Mouse (Mus musculus) kidney, embryonic 15.5 days (tissue): ENCODE measurements at regions not wholly inside any gene's neighbourhood (a gene's known extent, or its start where the extent isn't known, plus 50 kb on each side); places are given as distances from the start of the nearest gene placed in this dataset.

ENCODE experiments used
- ATAC-seq: fragments of 200-750 bp; cut with Nextera tagmentation; replicated peaks from 2 replicates; pipeline ENCODE4 v1.8.0; 2017; ENCODE audit warnings: moderate TSS enrichment; ENCODE audit not compliant: low FRiP score
- H3K27ac ChIP-seq: fragments of 300-500 bp; sonication (generic); 2 replicates; pipeline ENCODE4 v1.5.1; 2015; ENCODE audit warnings: mild to moderate bottlenecking, inconsistent platforms
- H3K27me3 ChIP-seq: fragments of 300-500 bp; sonication (generic); 2 replicates; pipeline ENCODE4 v1.6.1; 2015; ENCODE audit warnings: inconsistent platforms
- H3K36me3 ChIP-seq: fragments of 300-500 bp; sonication (generic); 2 replicates; pipeline ENCODE4 v1.6.1; 2015; ENCODE audit warnings: inconsistent platforms
- H3K4me1 ChIP-seq: fragments of 300-500 bp; sonication (generic); 2 replicates; pipeline ENCODE4 v1.6.1; 2015; ENCODE audit warnings: inconsistent platforms
- H3K4me2 ChIP-seq: fragments of 300-500 bp; sonication (generic); 2 replicates; pipeline ENCODE4 v1.6.1; 2015; ENCODE audit warnings: moderate library complexity, mild to moderate bottlenecking, inconsistent platforms
- H3K4me3 ChIP-seq: fragments of 300-500 bp; sonication (generic); replicated peaks from 2 replicates; pipeline ENCODE4 v1.5.1; 2015; ENCODE audit warnings: mild to moderate bottlenecking, inconsistent platforms
- H3K9ac ChIP-seq: fragments of 300-500 bp; sonication (generic); 2 replicates; pipeline ENCODE4 v1.6.1; 2015; ENCODE audit warnings: mild to moderate bottlenecking, inconsistent platforms
- H3K9me3 ChIP-seq: fragments of 300-500 bp; sonication (generic); replicated peaks from 2 replicates; pipeline ENCODE4 v1.6.1; 2016; ENCODE audit warnings: inconsistent platforms
- WGBS: fragments of 180-500 bp; shearing (Covaris S2); methylation state at CpG from one replicate; pipeline ENCODE4 v1.1.7; 2015; ENCODE audit warnings: mixed read lengths; 5-methylcytosine and 5-hydroxymethylcytosine counted together

DNA sequence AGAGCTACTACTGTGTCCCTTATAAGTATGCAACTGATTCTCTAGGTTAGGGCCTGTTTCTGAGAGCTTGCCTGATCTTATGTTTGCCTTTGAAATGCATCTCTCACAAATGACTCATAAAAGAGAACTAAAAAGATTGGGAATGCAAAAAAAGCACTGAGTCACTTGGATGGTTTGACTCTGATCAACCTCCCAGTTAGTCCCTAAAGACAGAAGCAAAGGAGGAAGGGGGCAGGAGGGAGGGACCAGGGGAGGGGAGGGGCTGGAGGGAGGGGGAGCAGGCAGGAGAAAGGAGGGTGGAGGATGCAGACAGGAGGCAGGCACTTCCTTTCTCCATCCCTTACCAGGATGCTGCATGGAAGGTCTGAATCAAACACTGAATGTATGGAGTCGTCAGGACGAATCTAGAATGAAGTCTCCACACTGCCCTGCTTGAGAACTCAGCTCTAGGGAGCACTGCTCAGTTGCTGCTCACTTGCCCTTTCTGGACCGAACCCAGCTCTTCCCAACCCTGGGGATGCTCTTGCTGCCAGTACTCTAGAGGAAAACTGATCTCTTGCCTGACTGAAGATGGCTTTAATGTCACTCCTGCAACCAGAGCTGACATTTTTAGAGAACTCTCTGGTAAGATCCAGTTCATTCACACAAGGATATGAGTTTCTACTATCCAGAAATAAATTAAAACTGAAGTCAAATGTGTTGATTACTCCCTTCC is 201.7 kb downstream of the Hlx start:
- ATAC-seq, result no peak
- H3K36me3 ChIP-seq, result no peaks in the 10 kb centered on the region
- H3K27me3 ChIP-seq, result peaks cover 48% of the 10 kb centered on the region
- no peak overlapping the region for H3K27ac ChIP-seq
- H3K4me3 ChIP-seq, result no peak overlapping the region
- H3K4me1 ChIP-seq, result peaks cover 13% of the 10 kb centered on the region
- no peak overlapping the region for H3K9ac ChIP-seq
- WGBS, result 37% methylated on average over 3 of the region's 3 CpGs
- no peak overlapping the region for H3K4me2 ChIP-seq
- no peaks in the 10 kb centered on the region for H3K9me3 ChIP-seq

DNA sequence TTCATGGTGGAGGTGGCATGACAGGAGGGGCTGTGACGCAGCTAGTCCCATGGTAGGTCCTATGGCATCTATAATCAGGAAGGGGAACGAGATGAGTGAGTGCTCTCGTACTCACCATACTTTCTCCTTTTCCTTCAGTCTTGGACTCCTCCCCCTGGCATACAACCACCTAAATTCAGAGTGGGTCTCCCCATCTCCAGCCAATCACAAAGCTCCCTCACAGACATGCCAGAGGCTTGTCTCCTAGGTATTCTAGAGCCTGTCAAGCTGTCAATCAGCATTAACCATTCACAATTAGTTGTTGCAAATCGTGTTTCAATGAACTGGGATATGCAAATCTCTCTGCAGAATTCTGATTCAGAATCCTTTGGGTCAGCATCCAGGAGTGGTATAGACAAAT is 206.7 kb downstream of the Hlx start:
- H3K9ac ChIP-seq, result no peak overlapping the region
- H3K36me3 ChIP-seq, result no peaks in the 10 kb centered on the region
- no peak overlapping the region for H3K4me2 ChIP-seq
- no peak overlapping the region for H3K4me3 ChIP-seq
- no peak for ATAC-seq
- 89% methylated on average over 4 of the region's 4 CpGs for WGBS
- no peaks in the 10 kb centered on the region for H3K4me1 ChIP-seq
- no peak overlapping the region for H3K27ac ChIP-seq
- peaks cover 26% of the 10 kb centered on the region for H3K27me3 ChIP-seq
- H3K9me3 ChIP-seq, result no peaks in the 10 kb centered on the region

- Histone ChIP-seq H3K27me3 (peaks cover 4% of the 10 kb centered on the region; the same call in 1 of the 2 replicates), H3K9me3 (no peaks in the 10 kb centered on the region), H3K4me3 (no peak overlapping the region), H3K4me1 (peaks cover 12% of the 10 kb centered on the region), H3K27ac (no peak overlapping the region), H3K9ac (no peak overlapping the region), H3K36me3 (no peaks in the 10 kb centered on the region), H3K4me2 (no peak overlapping the region)
- 50% methylated on average over 5 of the region's 5 CpGs for WGBS
- 0 out of 2 replicates have a peak, but pooled peaks have one; percentile 43 for ATAC-seq
Measured at GRCm38 (mm10) chr1:184519551-184519950, 212.9 kb downstream of the Hlx start.

- no peak overlapping the region for H3K27ac ChIP-seq
Measured at GRCm38 (mm10) chr1:184504663-184505062, 227.8 kb downstream of the Hlx start.

GRCm38 (mm10) chr1:184503827-184504355 is 228.5 kb downstream of the Hlx start:
- no peak overlapping the region for H3K9ac ChIP-seq
- no peaks in the 10 kb centered on the region for H3K36me3 ChIP-seq
- 0 out of 2 replicates have a peak, but pooled peaks cover 4% of the 10 kb centered on the region for H3K4me1 ChIP-seq
- WGBS, result 88% methylated on average over 4 of the region's 4 CpGs
- no peak overlapping the region for H3K4me3 ChIP-seq
- H3K27ac ChIP-seq, result no peak overlapping the region
- ATAC-seq, result no peak
- no peaks in the 10 kb centered on the region for H3K9me3 ChIP-seq
- H3K4me2 ChIP-seq, result no peak overlapping the region
- no peaks in the 10 kb centered on the region for H3K27me3 ChIP-seq

More at GRCm38 (mm10) chr1:184504663-184505062, 227.8 kb downstream of the Hlx start:
- no peak overlapping the region for H3K4me3 ChIP-seq
- H3K9me3 ChIP-seq, result no peaks in the 10 kb centered on the region
- no peaks in the 10 kb centered on the region for H3K27me3 ChIP-seq
- WGBS, result 75% methylated on average over 4 of the region's 4 CpGs
- no peak overlapping the region for H3K9ac ChIP-seq
- H3K4me2 ChIP-seq, result no peak overlapping the region
- H3K4me1 ChIP-seq, result no peaks in the 10 kb centered on the region
- H3K36me3 ChIP-seq, result no peaks in the 10 kb centered on the region
- ATAC-seq, result no peak

DNA sequence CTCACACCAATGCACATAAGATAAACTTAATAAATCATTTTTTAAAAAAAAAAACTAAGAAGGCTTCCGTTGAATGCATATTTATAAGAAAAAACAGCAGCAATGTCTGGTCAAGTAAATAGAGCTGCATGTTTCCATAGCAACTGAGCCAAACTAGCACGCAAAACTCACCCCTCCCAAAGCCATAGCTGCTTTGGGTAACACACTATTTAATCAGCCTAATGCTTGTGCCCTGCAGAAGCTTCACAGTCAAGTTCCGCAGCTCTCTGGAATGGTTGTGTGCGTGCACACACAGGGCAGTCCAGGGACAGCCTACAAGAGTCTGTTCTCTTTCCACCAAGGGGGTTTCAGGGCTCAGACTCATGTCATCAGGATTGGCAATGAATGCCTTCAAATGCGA is 231.7 kb downstream of the Hlx start:
- Histone ChIP-seq H3K4me1 (0 out of 2 replicates have a peak, but pooled peaks cover 5% of the 10 kb centered on the region), H3K9me3 (no peaks in the 10 kb centered on the region), H3K4me2 (no peak overlapping the region), H3K36me3 (no peaks in the 10 kb centered on the region), H3K4me3 (no peak overlapping the region), H3K9ac (no peak overlapping the region), H3K27me3 (no peaks in the 10 kb centered on the region), H3K27ac (no peak overlapping the region)
- ATAC-seq, result no peak
- WGBS, result 81% methylated on average over 5 of the region's 5 CpGs

- no peak overlapping the region for H3K9ac ChIP-seq
- H3K36me3 ChIP-seq, result no peaks in the 10 kb centered on the region
- WGBS, result 52% methylated on average over 11 of the region's 11 CpGs
- H3K9me3 ChIP-seq, result no peaks in the 10 kb centered on the region
- no peak overlapping the region for H3K4me3 ChIP-seq
- H3K4me2 ChIP-seq, result no peak overlapping the region
- no peaks in the 10 kb centered on the region for H3K27me3 ChIP-seq
- no peak for ATAC-seq
- no peak overlapping the region for H3K27ac ChIP-seq
- H3K4me1 ChIP-seq, result 0 out of 2 replicates have a peak, but pooled peaks cover 5% of the 10 kb centered on the region
Measured at GRCm38 (mm10) chr1:184498909-184499525, 233.4 kb downstream of the Hlx start.

DNA sequence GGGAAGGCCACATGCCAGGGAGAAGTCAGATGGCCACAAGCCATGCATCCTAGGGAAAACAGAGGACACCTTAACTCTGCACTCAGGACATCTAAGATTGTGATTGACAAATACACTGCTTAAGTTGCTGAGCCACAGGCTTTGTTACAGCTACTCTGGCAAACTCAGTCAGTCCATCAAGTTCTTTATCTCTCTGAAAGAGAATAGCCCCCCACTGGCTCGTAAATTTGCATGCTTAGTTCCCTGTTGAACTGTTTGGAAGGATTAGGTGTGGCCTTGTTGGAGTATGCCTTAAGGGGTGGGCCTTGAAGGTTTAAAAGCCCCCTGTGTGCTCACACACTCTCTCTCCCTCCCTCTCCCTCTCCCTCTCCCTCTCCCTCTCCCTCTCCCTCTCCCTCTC is 235.4 kb downstream of the Hlx start:
- no peak for ATAC-seq

DNA sequence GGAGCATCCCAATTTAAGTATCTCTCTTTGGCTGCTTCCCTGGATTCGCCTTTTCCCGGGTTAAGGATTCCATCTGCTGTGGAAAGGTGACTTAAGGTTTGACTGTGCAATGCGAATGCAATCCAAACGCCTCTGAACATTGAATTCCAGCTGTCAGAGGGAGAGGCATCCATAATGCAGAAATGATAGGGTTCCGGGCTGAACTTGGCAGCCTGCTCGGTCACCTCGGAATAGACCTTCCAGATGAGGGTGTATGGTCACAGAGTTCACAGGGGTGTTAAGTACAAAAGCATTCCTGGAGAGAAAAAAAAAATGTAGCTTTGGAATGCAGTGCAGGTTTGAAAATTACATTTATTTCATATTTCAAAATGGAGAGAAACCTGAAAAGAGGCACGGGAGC is 238.6 kb downstream of the Hlx start:
- H3K4me1 ChIP-seq, result peaks cover 12% of the 10 kb centered on the region
- no peaks in the 10 kb centered on the region for H3K36me3 ChIP-seq
- no peak for ATAC-seq
- no peaks in the 10 kb centered on the region for H3K27me3 ChIP-seq
- no peak overlapping the region for H3K9ac ChIP-seq
- no peaks in the 10 kb centered on the region for H3K9me3 ChIP-seq
- no peak overlapping the region for H3K4me3 ChIP-seq
- WGBS, result 76% methylated on average over 8 of the region's 8 CpGs
- H3K4me2 ChIP-seq, result no peak overlapping the region
- no peak overlapping the region for H3K27ac ChIP-seq

More for the DNA sequence above, 235.4 kb downstream of the Hlx start:
- 58% methylated on average over 1 of the region's 1 CpGs for WGBS
- Histone ChIP-seq H3K36me3 (no peaks in the 10 kb centered on the region), H3K4me1 (0 out of 2 replicates have a peak, but pooled peaks cover 5% of the 10 kb centered on the region), H3K27me3 (no peaks in the 10 kb centered on the region), H3K9me3 (no peaks in the 10 kb centered on the region), H3K9ac (no peak overlapping the region), H3K27ac (no peak overlapping the region), H3K4me3 (no peak overlapping the region), H3K4me2 (no peak overlapping the region)

- no peaks in the 10 kb centered on the region for H3K36me3 ChIP-seq
- 91% methylated on average over 3 of the region's 3 CpGs for WGBS
- ATAC-seq, result no peak
Measured at GRCm38 (mm10) chr1:184492115-184492514, 240.3 kb downstream of the Hlx start.

GRCm38 (mm10) chr1:184491252-184491651 is 241.2 kb downstream of the Hlx start:
- Histone ChIP-seq H3K4me3 (no peak overlapping the region), H3K9me3 (no peaks in the 10 kb centered on the region), H3K36me3 (no peaks in the 10 kb centered on the region), H3K27ac (no peak overlapping the region), H3K27me3 (peaks cover 12% of the 10 kb centered on the region), H3K4me1 (peaks cover 12% of the 10 kb centered on the region), H3K4me2 (no peak overlapping the region), H3K9ac (no peak overlapping the region)
- 91% methylated on average over 4 of the region's 4 CpGs for WGBS
- ATAC-seq, result no peak

More at GRCm38 (mm10) chr1:184492115-184492514, 240.3 kb downstream of the Hlx start:
- Histone ChIP-seq H3K9ac (no peak overlapping the region), H3K27me3 (peaks cover 4% of the 10 kb centered on the region; the same call in 1 of the 2 replicates), H3K4me2 (no peak overlapping the region), H3K4me1 (peaks cover 12% of the 10 kb centered on the region), H3K4me3 (no peak overlapping the region), H3K27ac (no peak overlapping the region), H3K9me3 (no peaks in the 10 kb centered on the region)

DNA sequence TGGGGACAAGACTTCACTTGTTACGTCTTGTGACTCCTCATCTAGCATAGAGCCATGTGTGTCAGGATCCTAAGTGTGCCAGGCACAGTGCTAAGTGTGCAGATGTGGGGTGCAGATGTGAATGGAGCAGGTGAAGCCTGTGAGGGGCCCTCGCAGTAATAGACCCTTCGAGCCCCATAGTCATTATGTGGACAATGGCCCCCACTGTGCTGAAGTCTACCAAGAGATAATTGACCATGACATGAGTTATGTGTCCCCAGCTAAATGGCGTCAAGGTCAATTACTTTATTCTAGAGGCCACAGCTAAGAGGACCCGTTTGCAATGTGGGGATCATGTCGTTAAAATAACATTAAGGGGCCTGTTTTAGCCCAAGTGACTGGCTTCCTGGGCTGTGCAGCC is 245.0 kb downstream of the Hlx start:
- no peaks in the 10 kb centered on the region for H3K9me3 ChIP-seq
- ATAC-seq, result peak; percentile 56; the same call in 1 of the 2 replicates
- peaks cover 38% of the 10 kb centered on the region for H3K27me3 ChIP-seq
- H3K4me2 ChIP-seq, result no peak overlapping the region
- H3K4me3 ChIP-seq, result no peak overlapping the region
- H3K27ac ChIP-seq, result no peak overlapping the region
- peaks cover 12% of the 10 kb centered on the region for H3K4me1 ChIP-seq
- H3K9ac ChIP-seq, result no peak overlapping the region
- no peaks in the 10 kb centered on the region for H3K36me3 ChIP-seq
- 23% methylated on average over 6 of the region's 6 CpGs for WGBS
